Mouse (Mus musculus): ENCODE results near the gene Pacrg. TPM values are rescaled to one million over a fixed set of nuclear protein-coding genes. Genes with fewer than 3 reads are reported as not detected.

Gene Pacrg
- polyA plus RNA-seq, 1 experiment, result 5.5 TPM

DNA sequence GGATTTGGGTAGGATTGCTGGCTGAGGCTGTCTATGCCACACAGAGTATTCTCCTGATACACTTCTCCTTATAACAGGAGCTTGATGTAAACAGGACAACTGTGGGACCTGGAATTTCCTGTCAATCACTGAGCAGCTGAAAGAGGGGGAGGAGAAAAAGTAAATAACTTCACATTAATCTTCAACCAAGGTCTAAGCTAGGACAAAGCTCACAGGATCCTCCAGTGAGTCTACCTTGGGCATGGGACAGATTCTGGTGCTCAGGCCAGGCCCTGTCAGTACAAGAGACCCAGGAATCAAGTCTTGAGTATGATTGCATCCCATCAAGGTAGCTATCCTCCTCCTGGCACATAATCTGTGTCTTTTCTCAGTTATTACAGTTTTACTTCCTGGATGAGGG lies 102.1 kb downstream of the Pacrg start:
- H3K79me3 ChIP-seq (ENCODE audit: low read depth), result no peaks in the 10 kb centered on the region
- no peaks in the 10 kb centered on the region for H3K36me3 ChIP-seq (ENCODE audit: control insufficient read depth, insufficient read depth)
- H3K27me3 ChIP-seq (ENCODE audit: control insufficient read depth, insufficient read depth, insufficient read length), result no peaks in the 10 kb centered on the region
- H3ac ChIP-seq (ENCODE audit: control insufficient read depth, insufficient read length, low read depth), result no peak overlapping the region
- no peaks in the 10 kb centered on the region for H3K79me2 ChIP-seq (ENCODE audit: control insufficient read depth, insufficient read depth)
- TF ChIP-seq USF1 (IDR thresholded peaks at IDR 0.05; ENCODE audit: low read depth), result no peak
- no peak for TF ChIP-seq CTCF (IDR thresholded peaks at IDR 0.05; ENCODE audit: control insufficient read depth, insufficient read depth, insufficient read length)
- TF ChIP-seq MAX (IDR thresholded peaks at IDR 0.05), result no peak
- TF ChIP-seq CEBPB (IDR thresholded peaks at IDR 0.05; ENCODE audit: low read depth), result no peak
- no peak for TF ChIP-seq FOSL1 (IDR thresholded peaks at IDR 0.05; ENCODE audit: insufficient read depth, low read length, poor library complexity, severe bottlenecking)
- no peak for TF ChIP-seq MYOD1 (IDR thresholded peaks at IDR 0.05; ENCODE audit: control insufficient read depth, insufficient read length, low read depth)
- no peak for TF ChIP-seq MYOG (IDR thresholded peaks at IDR 0.05; ENCODE audit: control insufficient read depth, extremely low read depth, insufficient read length)
- no peak overlapping the region for H3K4me3 ChIP-seq (ENCODE audit: insufficient read depth, poor library complexity, severe bottlenecking)

DNA sequence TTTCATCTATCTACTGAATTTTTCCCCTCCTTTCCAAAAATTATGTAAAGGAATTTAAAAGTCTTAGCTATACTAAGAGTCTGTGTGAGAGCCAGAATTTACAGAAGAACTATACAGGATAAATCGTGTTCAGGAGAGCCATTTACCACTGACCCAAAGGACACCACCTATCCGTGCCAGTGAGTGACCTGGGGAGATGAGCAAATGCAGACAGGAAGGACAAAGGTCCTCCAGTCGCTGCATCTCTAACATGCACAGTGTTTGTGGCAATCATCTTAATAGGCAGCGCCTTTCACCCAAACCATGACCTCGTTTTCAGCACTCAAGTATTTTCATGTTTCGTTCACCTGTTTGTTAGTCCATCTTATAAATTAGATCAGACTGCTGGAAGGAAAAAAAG lies 105.4 kb downstream of the Pacrg start:
- TF ChIP-seq MAX (IDR thresholded peaks at IDR 0.05), result no peak
- Histone ChIP-seq H3K36me3 (ENCODE audit: control insufficient read depth, insufficient read depth) (no peaks in the 10 kb centered on the region), H3ac (ENCODE audit: control insufficient read depth, insufficient read length, low read depth) (no peak overlapping the region), H3K79me3 (ENCODE audit: low read depth) (no peaks in the 10 kb centered on the region), H3K4me3 (ENCODE audit: insufficient read depth, poor library complexity, severe bottlenecking) (no peak overlapping the region), H3K27me3 (ENCODE audit: control insufficient read depth, insufficient read depth, insufficient read length) (no peaks in the 10 kb centered on the region), H3K79me2 (ENCODE audit: control insufficient read depth, insufficient read depth) (no peaks in the 10 kb centered on the region)

DNA sequence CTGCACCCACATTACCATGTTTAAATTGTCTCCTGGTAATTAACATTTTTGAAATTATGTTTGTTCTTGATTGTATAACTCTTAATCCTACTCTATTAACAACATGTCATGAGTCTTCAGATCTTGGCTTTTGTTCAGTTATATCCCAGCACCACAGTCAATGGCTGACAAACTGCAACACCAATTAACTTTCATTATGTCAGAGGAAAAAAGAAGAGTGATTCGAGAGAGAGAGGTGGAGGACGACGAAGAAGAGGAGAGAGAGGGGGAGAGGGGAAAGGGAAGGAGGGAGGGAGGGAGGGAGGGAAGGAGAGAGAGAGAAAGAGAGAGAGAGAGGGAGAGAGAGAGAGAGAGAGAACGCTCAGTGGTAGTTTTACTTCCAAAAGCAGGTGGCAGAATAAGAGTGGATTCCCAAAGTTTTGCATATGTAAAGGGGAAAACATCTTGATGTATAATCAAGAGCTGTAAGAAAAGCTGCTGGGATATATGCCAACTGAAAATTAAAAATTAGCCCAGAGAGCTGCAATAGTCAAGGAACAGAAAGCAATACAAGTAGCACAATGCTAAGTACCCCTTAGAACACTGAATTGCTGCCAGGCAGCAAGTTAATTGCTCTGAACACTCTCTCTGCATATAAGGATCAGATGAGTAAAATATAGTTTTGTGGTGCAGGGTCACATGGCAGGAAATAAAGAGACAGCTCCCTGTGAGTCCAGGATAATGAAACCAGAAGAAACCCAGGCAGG lies 107.6 kb downstream of the Pacrg start:
- H3K27me3 ChIP-seq (ENCODE audit: control insufficient read depth, insufficient read depth, insufficient read length), result no peaks in the 10 kb centered on the region
- H3K79me3 ChIP-seq (ENCODE audit: low read depth), result no peaks in the 10 kb centered on the region
- H3K36me3 ChIP-seq (ENCODE audit: control insufficient read depth, insufficient read depth), result no peaks in the 10 kb centered on the region
- no peak overlapping the region for H3ac ChIP-seq (ENCODE audit: control insufficient read depth, insufficient read length, low read depth)
- no peaks in the 10 kb centered on the region for H3K79me2 ChIP-seq (ENCODE audit: control insufficient read depth, insufficient read depth)
- H3K4me3 ChIP-seq (ENCODE audit: insufficient read depth, poor library complexity, severe bottlenecking), result no peak overlapping the region
- TF ChIP-seq USF1 (IDR thresholded peaks at IDR 0.05; ENCODE audit: low read depth), result peak; percentile 40
- TF ChIP-seq MAX (IDR thresholded peaks at IDR 0.05), result no peak
- TF ChIP-seq CTCF (IDR thresholded peaks at IDR 0.05; ENCODE audit: control insufficient read depth, insufficient read depth, insufficient read length), result no peak
- TF ChIP-seq MYOD1 (IDR thresholded peaks at IDR 0.05; ENCODE audit: control insufficient read depth, insufficient read length, low read depth), result no peak

DNA sequence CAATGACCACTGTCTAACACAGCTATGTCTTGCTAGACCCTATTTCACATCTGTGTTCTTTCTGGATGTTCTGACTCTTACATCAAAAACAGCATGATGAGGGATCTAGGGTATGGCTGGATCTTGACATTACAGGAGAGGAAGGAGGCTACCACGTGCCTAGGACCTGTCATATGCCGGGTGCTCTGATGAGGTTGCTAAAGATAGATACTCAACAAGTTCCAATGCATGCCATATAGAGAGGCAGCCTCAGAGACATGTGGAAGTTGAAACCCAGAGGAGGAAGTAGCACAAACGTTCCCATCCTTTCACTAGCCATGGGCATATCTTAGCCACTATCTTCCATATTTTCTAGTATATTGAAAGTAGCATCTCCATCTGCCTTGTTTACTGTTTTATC lies 115.3 kb downstream of the Pacrg start:
- Histone ChIP-seq H3K79me2 (ENCODE audit: control insufficient read depth, insufficient read depth) (no peaks in the 10 kb centered on the region), H3K79me3 (ENCODE audit: low read depth) (no peaks in the 10 kb centered on the region), H3K27me3 (ENCODE audit: control insufficient read depth, insufficient read depth, insufficient read length) (no peaks in the 10 kb centered on the region), H3K36me3 (ENCODE audit: control insufficient read depth, insufficient read depth) (no peaks in the 10 kb centered on the region), H3ac (ENCODE audit: control insufficient read depth, insufficient read length, low read depth) (no peak overlapping the region), H3K4me3 (ENCODE audit: insufficient read depth, poor library complexity, severe bottlenecking) (no peak overlapping the region)
- TF ChIP-seq CEBPB (IDR thresholded peaks at IDR 0.05; ENCODE audit: low read depth) (no peak), MAX (IDR thresholded peaks at IDR 0.05) (no peak), CTCF (IDR thresholded peaks at IDR 0.05; ENCODE audit: control insufficient read depth, insufficient read depth, insufficient read length) (no peak), FOSL1 (IDR thresholded peaks at IDR 0.05; ENCODE audit: insufficient read depth, low read length, poor library complexity, severe bottlenecking) (no peak), USF1 (IDR thresholded peaks at IDR 0.05; ENCODE audit: low read depth) (no peak), MYOG (IDR thresholded peaks at IDR 0.05; ENCODE audit: control insufficient read depth, extremely low read depth, insufficient read length) (no peak), MYOD1 (IDR thresholded peaks at IDR 0.05; ENCODE audit: control insufficient read depth, insufficient read length, low read depth) (no peak)

DNA sequence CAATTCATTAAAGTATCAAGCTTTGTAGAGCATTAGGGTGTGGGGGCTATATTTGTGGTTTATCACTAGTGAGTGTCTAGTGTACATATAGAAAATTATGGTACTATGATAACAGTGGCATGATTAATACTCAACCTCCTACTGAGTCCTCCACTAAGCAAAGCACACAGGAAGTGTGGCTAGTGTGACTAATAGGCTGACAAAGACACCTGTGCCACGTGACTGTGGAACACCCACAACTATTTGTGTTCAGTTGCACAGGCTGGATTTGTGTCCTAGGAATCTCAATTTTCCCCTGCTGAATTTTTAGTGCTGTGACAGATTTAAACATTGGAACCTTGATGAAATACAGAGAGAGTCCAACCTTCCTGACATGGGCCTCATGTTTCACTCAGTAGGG lies 118.5 kb downstream of the Pacrg start:
- no peaks in the 10 kb centered on the region for H3K36me3 ChIP-seq (ENCODE audit: control insufficient read depth, insufficient read depth)
- H3K4me3 ChIP-seq (ENCODE audit: insufficient read depth, poor library complexity, severe bottlenecking), result no peak overlapping the region
- H3K79me3 ChIP-seq (ENCODE audit: low read depth), result no peaks in the 10 kb centered on the region
- no peak overlapping the region for H3ac ChIP-seq (ENCODE audit: control insufficient read depth, insufficient read length, low read depth)
- H3K27me3 ChIP-seq (ENCODE audit: control insufficient read depth, insufficient read depth, insufficient read length), result no peaks in the 10 kb centered on the region
- TF ChIP-seq CTCF (IDR thresholded peaks at IDR 0.05; ENCODE audit: control insufficient read depth, insufficient read depth, insufficient read length) (no peak), MYOG (IDR thresholded peaks at IDR 0.05; ENCODE audit: control insufficient read depth, extremely low read depth, insufficient read length) (no peak), CEBPB (IDR thresholded peaks at IDR 0.05; ENCODE audit: low read depth) (no peak), USF1 (IDR thresholded peaks at IDR 0.05; ENCODE audit: low read depth) (peak; percentile 97), MAX (IDR thresholded peaks at IDR 0.05) (peak; percentile 56), FOSL1 (IDR thresholded peaks at IDR 0.05; ENCODE audit: insufficient read depth, low read length, poor library complexity, severe bottlenecking) (no peak), MYOD1 (IDR thresholded peaks at IDR 0.05; ENCODE audit: control insufficient read depth, insufficient read length, low read depth) (peak; percentile 69)
- H3K79me2 ChIP-seq (ENCODE audit: control insufficient read depth, insufficient read depth), result no peaks in the 10 kb centered on the region

DNA sequence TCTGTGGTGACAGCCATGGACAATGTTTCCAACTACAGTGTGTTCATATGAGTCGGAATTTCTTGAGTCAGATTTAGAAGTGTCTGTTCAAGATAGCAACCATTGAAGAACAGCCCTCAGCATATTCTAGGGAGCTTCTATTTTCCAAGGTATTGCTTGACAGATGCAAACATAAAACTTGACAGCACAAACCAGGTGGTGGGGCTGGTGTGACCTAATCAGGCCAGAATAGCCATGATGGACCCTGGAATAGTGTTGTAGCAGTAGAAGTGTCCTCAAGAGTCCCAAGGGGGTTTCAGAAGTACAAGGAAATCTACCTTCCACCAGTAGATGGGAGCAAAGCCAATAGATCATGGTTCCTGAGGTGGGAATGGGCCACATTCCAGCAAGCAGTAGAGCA lies 123.0 kb downstream of the Pacrg start:
- Histone ChIP-seq H3ac (ENCODE audit: control insufficient read depth, insufficient read length, low read depth) (no peak overlapping the region), H3K79me2 (ENCODE audit: control insufficient read depth, insufficient read depth) (no peaks in the 10 kb centered on the region), H3K27me3 (ENCODE audit: control insufficient read depth, insufficient read depth, insufficient read length) (no peaks in the 10 kb centered on the region), H3K79me3 (ENCODE audit: low read depth) (no peaks in the 10 kb centered on the region), H3K4me3 (ENCODE audit: insufficient read depth, poor library complexity, severe bottlenecking) (no peak overlapping the region), H3K36me3 (ENCODE audit: control insufficient read depth, insufficient read depth) (no peaks in the 10 kb centered on the region)
- TF ChIP-seq CEBPB (IDR thresholded peaks at IDR 0.05; ENCODE audit: low read depth), result no peak
- TF ChIP-seq CTCF (IDR thresholded peaks at IDR 0.05; ENCODE audit: control insufficient read depth, insufficient read depth, insufficient read length), result no peak
